Mouse (Mus musculus) forebrain, embryonic 11.5 days (tissue): Measurements from ENCODE around the gene Cebpb. TPM values are rescaled to one million over a fixed set of nuclear protein-coding genes. Genes with fewer than 3 reads are reported as not detected.

Source experiments
- ATAC-seq: fragments of 200-750 bp; cut with Nextera tagmentation; replicated peaks from 2 replicates; pipeline ENCODE4 v1.8.0; 2017; ENCODE audit warnings: moderate TSS enrichment; ENCODE audit not compliant: low FRiP score
- DNase-seq: peaks from one replicate; pipeline ENCODE4 v3.0.0-alpha.2; 2017; ENCODE audit warnings: low spot score
- H3K27ac ChIP-seq: fragments of 300-500 bp; sonication (generic); 2 replicates; pipeline ENCODE4 v1.5.1; 2014; ENCODE audit warnings: low read depth, low read length
- H3K27me3 ChIP-seq: fragments of 300-500 bp; sonication (generic); 2 replicates; pipeline ENCODE4 v1.6.1; 2014; ENCODE audit warnings: mild to moderate bottlenecking, low read length, mixed read lengths; ENCODE audit not compliant: control insufficient read depth, insufficient read depth
- H3K36me3 ChIP-seq: fragments of 300-500 bp; sonication (generic); 2 replicates; pipeline ENCODE4 v1.6.1; 2014; ENCODE audit warnings: mild to moderate bottlenecking, low read length, moderate library complexity, mixed read lengths; ENCODE audit not compliant: control insufficient read depth, insufficient read depth
- H3K4me1 ChIP-seq: fragments of 300-500 bp; sonication (generic); replicated peaks from 2 replicates; pipeline ENCODE4 v1.6.1; 2014; ENCODE audit warnings: low read length, mixed read lengths; ENCODE audit not compliant: control insufficient read depth, insufficient read depth
- H3K4me2 ChIP-seq: fragments of 300-500 bp; sonication (generic); 2 replicates; pipeline ENCODE4 v1.6.1; 2014; ENCODE audit warnings: low read depth, mild to moderate bottlenecking, low read length, moderate library complexity, mixed read lengths; ENCODE audit not compliant: severe bottlenecking
- H3K4me3 ChIP-seq: fragments of 300-500 bp; sonication (generic); 2 replicates; pipeline ENCODE4 v1.5.1; 2014; ENCODE audit warnings: low read depth, low read length
- H3K9ac ChIP-seq: fragments of 300-500 bp; sonication (generic); 2 replicates; pipeline ENCODE4 v1.6.1; 2014; ENCODE audit warnings: low read length
- H3K9me3 ChIP-seq: fragments of 300-500 bp; sonication (generic); 2 replicates; pipeline ENCODE4 v1.6.1; 2016; ENCODE audit warnings: low read length, mixed read lengths; ENCODE audit not compliant: control insufficient read depth
- WGBS: fragments of 180-500 bp; shearing (Covaris S2); extraction: QIAGEN DNeasy Blood & Tissue Kit; methylation state at CpG from one replicate; pipeline ENCODE4 v1.1.7; 2014; 5-methylcytosine and 5-hydroxymethylcytosine counted together
- polyA plus RNA-seq: library from polyadenylated mRNA; unstranded; fragments of >200 nt; fragmentation: Nextera tagmentation; extraction: Ambion mirVana; gene quantifications from 2 replicates; pipeline ENCODE4 v1.2.1, GENCODE M21; 2014

The Cebpb gene
- polyA plus RNA-seq, 1 experiment from 2014 or later, result 1.7 TPM

DNA sequence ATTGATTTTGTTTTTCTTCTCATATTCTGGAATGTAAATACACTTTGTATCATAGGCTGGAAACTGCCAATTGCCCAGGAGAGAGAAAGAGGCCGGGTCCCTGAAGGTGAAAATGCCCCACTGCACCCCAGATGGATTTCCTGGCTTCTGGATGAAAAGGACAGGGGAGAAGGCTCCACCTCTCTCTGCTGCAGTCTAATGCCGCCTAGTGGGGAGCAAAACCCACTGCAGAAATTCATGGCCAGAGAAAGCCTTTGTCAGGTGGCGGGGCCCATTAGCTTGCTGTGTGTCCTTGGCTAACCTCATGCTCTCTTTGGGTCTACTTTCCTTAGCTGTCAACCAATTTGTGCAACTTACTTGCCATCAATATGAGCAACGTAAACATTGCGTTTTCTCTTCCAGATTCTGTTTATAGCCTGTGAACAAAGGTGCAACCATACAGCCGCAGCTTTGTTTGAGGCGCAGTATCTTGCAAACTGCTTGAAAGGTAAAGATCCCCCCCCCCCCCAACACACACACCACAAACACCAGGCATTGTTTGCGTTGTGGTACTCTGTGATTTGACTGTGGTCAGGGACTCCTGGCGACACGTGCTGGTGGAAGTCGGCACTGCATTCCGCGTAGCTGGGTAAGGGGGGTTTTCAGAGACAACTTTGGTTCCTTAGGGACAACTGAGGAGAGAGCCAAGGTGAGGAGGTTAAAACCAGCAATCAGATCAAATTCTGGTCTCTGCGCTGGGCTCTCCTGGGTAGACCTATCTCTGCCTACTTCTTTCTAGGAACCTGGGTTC, 13.4 kb upstream of the Cebpb start:
- H3K9ac ChIP-seq, result no peak overlapping the region
- no peaks in the 10 kb centered on the region for H3K9me3 ChIP-seq
- no peak overlapping the region for H3K4me2 ChIP-seq
- H3K27ac ChIP-seq, result no peak overlapping the region
- no peak for ATAC-seq
- DNase-seq, result peak; percentile 68
- H3K36me3 ChIP-seq, result no peaks in the 10 kb centered on the region
- WGBS, result 37% methylated on average over 14 of the region's 14 CpGs
- no peaks in the 10 kb centered on the region for H3K4me1 ChIP-seq
- H3K4me3 ChIP-seq, result no peak overlapping the region
- H3K27me3 ChIP-seq, result no peaks in the 10 kb centered on the region

DNA sequence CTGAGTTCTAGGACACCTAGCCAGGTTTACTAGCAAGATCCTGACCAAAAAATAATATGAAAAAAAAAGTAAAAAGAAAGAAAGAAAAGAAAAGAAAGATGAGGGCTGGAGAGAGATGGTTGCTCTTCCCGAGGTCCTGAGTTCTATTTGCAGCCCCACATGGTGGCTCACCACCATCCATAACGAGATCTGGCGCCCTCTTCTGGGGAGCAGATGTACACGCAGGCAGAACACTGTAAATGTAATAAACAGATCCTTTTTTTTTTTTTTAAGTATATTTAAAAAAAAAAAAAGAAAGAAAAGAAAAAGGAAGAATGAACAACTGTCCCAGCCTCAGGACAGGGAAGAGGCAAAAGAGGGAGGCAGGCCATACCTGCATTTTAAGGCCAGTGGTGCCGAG, 10.1 kb upstream of the Cebpb start:
- no peaks in the 10 kb centered on the region for H3K9me3 ChIP-seq
- H3K27ac ChIP-seq, result no peak overlapping the region
- no peak overlapping the region for H3K4me3 ChIP-seq
- no peaks in the 10 kb centered on the region for H3K27me3 ChIP-seq
- no peak for DNase-seq
- 42% methylated on average over 5 of the region's 5 CpGs for WGBS
- ATAC-seq, result no peak
- H3K36me3 ChIP-seq, result no peaks in the 10 kb centered on the region
- no peak overlapping the region for H3K9ac ChIP-seq
- no peak overlapping the region for H3K4me2 ChIP-seq
- H3K4me1 ChIP-seq, result no peaks in the 10 kb centered on the region

DNA sequence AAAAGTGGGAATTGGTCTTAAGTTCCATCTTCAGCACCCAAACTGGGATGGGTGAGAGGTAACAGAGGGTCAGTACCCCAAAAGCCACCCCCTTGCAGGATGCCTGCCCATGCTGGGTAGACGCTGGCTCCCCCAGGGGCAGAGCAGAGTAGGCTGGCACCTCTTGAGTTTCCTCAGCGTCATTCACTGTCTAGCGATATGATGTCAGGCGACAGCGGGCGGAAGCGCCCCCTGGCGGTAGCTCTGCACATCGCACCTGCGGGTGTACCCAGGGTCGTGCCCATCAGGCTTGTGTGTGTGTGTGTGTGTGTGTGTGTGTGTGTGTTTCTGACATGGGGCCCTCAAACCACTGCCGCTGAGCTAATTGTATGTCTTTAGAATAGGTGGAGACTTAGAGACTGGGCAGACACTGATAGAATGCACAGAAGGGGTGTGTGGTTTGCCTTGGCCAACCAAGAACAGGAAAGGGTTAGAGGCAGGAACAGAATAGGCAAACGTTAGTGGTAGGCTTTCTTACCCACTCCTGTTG, 8.7 kb upstream of the Cebpb start:
- WGBS, result 5% methylated on average over 13 of the region's 13 CpGs
- no peak overlapping the region for H3K4me3 ChIP-seq

DNA sequence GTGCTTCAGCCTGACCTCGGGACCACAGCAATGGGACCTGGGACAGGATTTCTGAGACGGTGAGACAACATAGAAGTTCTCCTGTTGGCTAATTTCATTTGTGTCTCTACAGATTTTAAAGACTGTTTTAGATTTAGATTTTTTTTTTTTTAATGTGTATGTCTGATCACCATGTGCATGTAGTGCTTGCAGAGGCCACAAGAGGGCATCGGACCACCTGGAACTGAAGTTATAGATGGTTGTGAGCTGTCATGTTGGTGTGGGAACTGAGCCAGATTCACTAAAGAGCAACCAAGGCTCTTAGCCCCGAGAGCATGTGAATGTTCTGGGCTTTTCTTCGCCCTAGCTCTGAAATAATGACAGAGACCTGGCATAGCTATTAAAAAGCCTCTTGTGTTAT, 8.1 kb upstream of the Cebpb start:
- 52% methylated on average over 5 of the region's 5 CpGs for WGBS

More for the DNA sequence above, 8.7 kb upstream of the Cebpb start:
- no peaks in the 10 kb centered on the region for H3K9me3 ChIP-seq
- DNase-seq, result peak; percentile 93
- H3K4me2 ChIP-seq, result no peak overlapping the region
- no peaks in the 10 kb centered on the region for H3K36me3 ChIP-seq
- H3K27me3 ChIP-seq, result no peaks in the 10 kb centered on the region
- no peak overlapping the region for H3K9ac ChIP-seq
- ATAC-seq, result peak; percentile 80
- H3K4me1 ChIP-seq, result no peaks in the 10 kb centered on the region
- no peak overlapping the region for H3K27ac ChIP-seq

DNA sequence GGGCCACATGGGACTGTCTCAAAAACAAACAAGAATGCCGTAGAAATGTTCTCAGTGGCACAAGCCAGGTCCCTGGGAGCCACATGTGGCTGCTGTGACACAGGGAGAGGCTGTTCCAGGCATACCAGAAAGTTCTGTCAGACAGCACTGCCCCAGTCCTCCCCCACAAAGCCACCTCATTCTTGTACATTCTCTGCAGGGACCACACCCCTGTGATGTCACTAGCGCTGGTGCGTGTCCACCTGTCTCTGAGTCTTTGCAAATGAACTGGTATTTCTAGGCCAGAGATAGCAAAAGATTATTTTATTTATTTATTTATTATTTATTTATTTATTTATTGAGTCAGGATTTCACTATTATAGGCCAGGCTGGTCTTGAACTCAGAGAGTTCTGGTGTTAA, 5.0 kb upstream of the Cebpb start:
- Histone ChIP-seq H3K4me2 (no peak overlapping the region), H3K4me3 (no peak overlapping the region), H3K36me3 (no peaks in the 10 kb centered on the region), H3K27me3 (peaks cover 9% of the 10 kb centered on the region), H3K4me1 (peaks cover 3% of the 10 kb centered on the region; the same call in 1 of the 2 replicates), H3K27ac (no peak overlapping the region), H3K9ac (no peak overlapping the region), H3K9me3 (no peaks in the 10 kb centered on the region)
- WGBS, result 84% methylated on average over 3 of the region's 3 CpGs
- ATAC-seq (no peak), DNase-seq (no peak)

More for the DNA sequence above, 8.1 kb upstream of the Cebpb start:
- no peaks in the 10 kb centered on the region for H3K4me1 ChIP-seq
- no peak overlapping the region for H3K4me3 ChIP-seq
- H3K9ac ChIP-seq, result no peak overlapping the region
- no peaks in the 10 kb centered on the region for H3K27me3 ChIP-seq
- ATAC-seq, result no peak
- no peak overlapping the region for H3K27ac ChIP-seq
- H3K9me3 ChIP-seq, result no peaks in the 10 kb centered on the region
- H3K4me2 ChIP-seq, result no peak overlapping the region
- H3K36me3 ChIP-seq, result no peaks in the 10 kb centered on the region
- DNase-seq, result peak; percentile 73

DNA sequence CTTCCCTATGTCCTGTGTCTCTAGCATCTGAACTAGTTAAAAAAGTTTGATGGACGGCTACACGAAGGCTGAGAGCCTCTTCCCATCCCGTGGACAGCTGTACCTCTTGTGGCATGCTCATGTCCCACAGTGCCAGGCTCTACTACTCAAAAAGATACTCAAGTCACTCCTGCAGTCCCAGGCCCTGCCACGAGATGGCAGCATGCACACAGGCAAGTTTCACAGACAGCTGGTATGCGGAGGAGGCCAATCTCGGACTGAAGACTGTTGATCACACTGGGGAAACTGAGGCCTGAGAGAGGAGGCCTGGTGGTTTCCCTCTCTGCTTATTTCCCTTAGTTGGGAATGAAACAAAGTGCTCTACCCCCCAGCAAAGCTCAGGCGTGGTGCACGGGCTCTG, 3.6 kb upstream of the Cebpb start:
- no peak overlapping the region for H3K4me2 ChIP-seq
- H3K4me3 ChIP-seq, result no peak overlapping the region
- H3K9me3 ChIP-seq, result no peaks in the 10 kb centered on the region
- H3K9ac ChIP-seq, result no peak overlapping the region
- peaks cover 6% of the 10 kb centered on the region for H3K4me1 ChIP-seq
- peak; percentile 96 for DNase-seq
- WGBS, result 7% methylated on average over 8 of the region's 8 CpGs
- H3K27me3 ChIP-seq, result peaks cover 19% of the 10 kb centered on the region
- no peak for ATAC-seq
- no peak overlapping the region for H3K27ac ChIP-seq
- H3K36me3 ChIP-seq, result no peaks in the 10 kb centered on the region

DNA sequence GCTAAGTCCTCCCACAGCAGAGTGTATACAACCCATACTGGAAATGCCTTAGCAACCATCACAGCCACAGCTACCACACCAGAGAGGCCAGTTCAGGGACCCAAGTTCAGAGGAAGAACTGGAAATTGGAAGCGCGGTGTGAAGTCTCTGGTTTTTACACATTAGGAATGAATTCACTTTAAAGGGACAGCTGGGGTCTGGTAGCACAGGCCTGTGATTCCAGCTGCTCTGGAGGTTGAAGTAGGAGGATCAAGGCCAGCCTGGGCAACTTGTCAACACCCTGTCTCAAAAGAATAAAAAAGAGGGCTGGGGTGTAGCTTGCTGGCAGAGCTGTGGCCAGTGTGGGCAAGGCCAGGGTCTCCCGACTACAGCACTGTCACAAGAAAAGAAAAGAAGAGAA, 2.9 kb upstream of the Cebpb start:
- Histone ChIP-seq H3K4me3 (no peak overlapping the region), H3K4me2 (no peak overlapping the region), H3K27me3 (peaks cover 24% of the 10 kb centered on the region), H3K36me3 (no peaks in the 10 kb centered on the region), H3K27ac (no peak overlapping the region), H3K9me3 (no peaks in the 10 kb centered on the region), H3K9ac (no peak overlapping the region), H3K4me1 (peaks cover 6% of the 10 kb centered on the region)
- no peak for DNase-seq
- 87% methylated on average over 3 of the region's 3 CpGs for WGBS
- ATAC-seq, result no peak

DNA sequence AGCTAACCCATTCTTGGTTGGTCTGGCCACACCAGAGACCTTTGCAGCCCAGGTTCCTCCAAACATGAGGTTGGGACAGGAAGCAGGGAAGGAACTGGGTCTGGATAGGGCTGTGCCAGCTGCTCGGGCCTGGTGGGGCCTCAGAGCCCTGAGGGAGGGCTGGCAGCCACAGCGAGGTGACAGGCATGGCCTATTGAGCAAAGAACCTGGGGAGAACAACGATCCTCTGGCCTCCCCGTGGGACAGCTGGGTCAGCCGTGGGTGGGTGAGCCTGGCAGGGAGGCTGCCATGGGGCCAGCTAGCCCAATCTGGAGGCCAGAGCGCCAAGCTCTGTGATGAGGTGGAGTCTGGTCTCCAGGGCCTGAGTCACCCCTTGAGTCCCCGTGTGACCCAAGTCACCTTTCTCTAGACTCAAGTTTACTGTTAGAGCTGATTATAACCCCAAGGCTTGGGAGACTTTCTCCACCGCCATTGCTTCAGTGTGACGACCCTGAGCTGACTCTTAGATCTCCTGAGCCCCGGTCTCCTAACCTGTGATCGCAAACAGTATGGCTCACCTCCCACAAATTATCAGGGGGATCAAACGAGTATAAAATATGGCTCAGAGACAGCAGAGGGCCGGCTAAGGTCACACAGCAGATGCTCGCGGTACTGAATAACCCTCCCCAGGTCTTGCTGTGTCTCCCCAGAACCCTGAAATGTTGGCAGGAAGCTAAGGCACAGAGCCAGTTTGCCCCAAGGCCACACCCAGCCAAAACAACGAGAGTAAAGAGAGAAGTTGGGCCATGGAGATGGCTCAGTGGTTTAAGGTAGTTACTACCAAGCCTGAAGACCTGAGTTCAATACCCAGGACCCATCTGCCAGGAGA, 2.1 kb upstream of the Cebpb start:
- Histone ChIP-seq H3K36me3 (no peaks in the 10 kb centered on the region), H3K27ac (no peak overlapping the region), H3K4me3 (no peak overlapping the region), H3K4me1 (peaks cover 6% of the 10 kb centered on the region), H3K9me3 (no peaks in the 10 kb centered on the region), H3K27me3 (peaks cover 29% of the 10 kb centered on the region), H3K4me2 (no peak overlapping the region), H3K9ac (no peak overlapping the region)
- DNase-seq (no peak), ATAC-seq (no peak)
- 80% methylated on average over 16 of the region's 16 CpGs for WGBS
